ENCODE assay signal across 9 mouse cellular contexts in genomic region chr17:17829816-17830535, GRCm38 (mm10). TPM values are rescaled to one million over a fixed set of nuclear protein-coding genes. Genes with fewer than 3 reads are reported as not detected.
DNase-seq lines count a peak whose midpoint lies in the region; ATAC-seq and TF ChIP-seq lines count a peak whose summit lies in the region.
"Had no signal": no experiment of that assay in that cellular context is flagged by ENCODE, and none has a peak within 500 bp of the region (broad histone marks: within the 10 kb centered on the region; RNA-seq: fewer than 3 reads in every experiment).

No protein-coding gene starts in this region.

- 60% methylated on average over 23 of the region's 23 CpGs for WGBS in heart, embryonic 11.5 days (ENCODE audit: insufficient replicate concordance)
- WGBS in forebrain, embryonic 15.5 days = 52% methylated on average over 23 of the region's 23 CpGs
- WGBS in liver, embryonic 14.5 days (ENCODE audit: insufficient replicate concordance) = 68% methylated on average over 23 of the region's 23 CpGs

- TF ChIP-seq EP300 in liver, embryonic 14.5 days (IDR thresholded peaks at IDR 0.05; ENCODE audit: low read depth) = no peak

- peaks cover 38% of the 10 kb centered on the region for H3K4me1 ChIP-seq in heart, embryonic 11.5 days (ENCODE audit: control insufficient read depth, insufficient read depth, low read length)
- H3K4me1 ChIP-seq in brown adipose tissue, adult 24 weeks (ENCODE audit: control insufficient read depth, insufficient read depth, insufficient read length, low read length) = 0 out of 2 replicates have a peak, but pooled peaks cover 5% of the 10 kb centered on the region
- peaks cover 60% of the 10 kb centered on the region for H3K4me1 ChIP-seq in forebrain, embryonic 15.5 days
- H3K4me1 ChIP-seq in liver, embryonic 14.5 days (replicated peaks; ENCODE audit: control insufficient read depth in 2 of 2, insufficient read depth in 2 of 2, low read length in 1 of 2) = peaks cover 0 to 3% of the 10 kb centered on the region in 2 experiments; a peak in 2 of 4 replicates

- peaks cover 6% of the 10 kb centered on the region; the same call in 1 of the 2 replicates for H3K36me3 ChIP-seq in heart, embryonic 11.5 days (ENCODE audit: control insufficient read depth, insufficient read depth, low read length)
- H3K36me3 ChIP-seq in forebrain, embryonic 15.5 days = peaks cover 17% of the 10 kb centered on the region
- H3K36me3 ChIP-seq in liver, embryonic 14.5 days (replicated peaks; ENCODE audit: control insufficient read depth, insufficient read depth, low read depth) = no peaks in the 10 kb centered on the region

- no peaks in the 10 kb centered on the region for H3K27me3 ChIP-seq in heart, embryonic 11.5 days (ENCODE audit: control insufficient read depth, insufficient read depth, low read length)
- no peaks in the 10 kb centered on the region for H3K27me3 ChIP-seq in forebrain, embryonic 15.5 days
- peaks cover 15% of the 10 kb centered on the region for H3K27me3 ChIP-seq in liver, embryonic 14.5 days (ENCODE audit: control insufficient read depth, insufficient read depth, low read length)

- no peak for ATAC-seq in heart, embryonic 11.5 days (replicated peaks; ENCODE audit: insufficient number of reproducible peaks, low FRiP score, low TSS enrichment)
- ATAC-seq in forebrain, embryonic 15.5 days (replicated peaks) = no peak
- ATAC-seq in liver, embryonic 14.5 days (ENCODE audit: insufficient read depth) = no peak
- ATAC-seq in megakaryocyte, adult 5-6 weeks (ENCODE audit: poor library complexity, severe bottlenecking) = no peak

- 0 out of 2 replicates have a peak overlapping the region, but pooled peaks have one; percentile 41 for H3K27ac ChIP-seq in heart, embryonic 11.5 days (ENCODE audit: low read depth, low read length)
- peak overlapping the region; percentile 71 for H3K27ac ChIP-seq in brown adipose tissue, adult 24 weeks (replicated peaks; ENCODE audit: low read depth, low read length)
- H3K27ac ChIP-seq in forebrain, embryonic 15.5 days (replicated peaks) = peak overlapping the region; percentile 100
- no peak overlapping the region for H3K27ac ChIP-seq in liver, embryonic 14.5 days

- TF ChIP-seq CTCF in liver, embryonic 14.5 days (IDR thresholded peaks at IDR 0.05; ENCODE audit: low read depth) = no peak

- no peak for DNase-seq in heart, adult 9 months (ENCODE audit: low spot score in 2 of 2)
- no peak for DNase-seq in liver, embryonic 14.5 days (ENCODE audit: low read depth in 3 of 3, low spot score in 3 of 3)
- no peak for DNase-seq in frontal cortex, adult 2 months (ENCODE audit: extremely low spot score in 1 of 2, low spot score in 1 of 2)
- no peak for DNase-seq in urinary bladder, postnatal 25 days (ENCODE audit: low spot score)

- H3K4me3 ChIP-seq in heart, embryonic 11.5 days (ENCODE audit: low read depth, low read length) = peak overlapping the region; percentile 59
- H3K4me3 ChIP-seq in brown adipose tissue, adult 24 weeks (ENCODE audit: insufficient read depth, low read depth, low read length) = peak overlapping the region; percentile 24
- peak overlapping the region; percentile 95 for H3K4me3 ChIP-seq in forebrain, embryonic 15.5 days
- H3K4me3 ChIP-seq in liver, embryonic 14.5 days (ENCODE audit: insufficient read depth in 1 of 2, low read depth in 2 of 2, low read length in 2 of 2) = peak overlapping the region in 1 of 2 experiments; percentile 21; a peak in 1 of 4 replicates

- H3K9me3 ChIP-seq in heart, embryonic 11.5 days (replicated peaks; ENCODE audit: control insufficient read depth, low read length) = no peaks in the 10 kb centered on the region
- no peaks in the 10 kb centered on the region for H3K9me3 ChIP-seq in forebrain, embryonic 15.5 days
- no peaks in the 10 kb centered on the region for H3K9me3 ChIP-seq in liver, embryonic 14.5 days (ENCODE audit: control insufficient read depth, low read length)

- peak overlapping the region; percentile 48 for H3K9ac ChIP-seq in heart, embryonic 11.5 days (ENCODE audit: low read depth, low read length)
- H3K9ac ChIP-seq in forebrain, embryonic 15.5 days (replicated peaks) = peak overlapping the region; percentile 99
- no peak overlapping the region for H3K9ac ChIP-seq in liver, embryonic 14.5 days (replicated peaks)

- peak overlapping the region; percentile 87 for H3K4me2 ChIP-seq in heart, embryonic 11.5 days
- peak overlapping the region; percentile 82 for H3K4me2 ChIP-seq in forebrain, embryonic 15.5 days (replicated peaks)
- peak overlapping the region; percentile 51; the same call in 1 of the 2 replicates for H3K4me2 ChIP-seq in liver, embryonic 14.5 days (ENCODE audit: low read depth)

RNA-seq across cellular contexts. Expression of gene Spaca6, which starts 3.0 kb away (rescaled TPM):
- 15.5 and 25.1 TPM in 2 replicates for polyA plus RNA-seq in heart, embryonic 11.5 days (2014; fragmentation: Nextera tagmentation; extraction: Ambion mirVana)
- 19.4 and 20.7 TPM in 2 replicates for polyA plus RNA-seq in brown adipose tissue, adult 24 weeks (2012; ENCODE audit: insufficient read depth, insufficient read length, missing spikeins)
- 26.8 and 27.1 TPM in 2 replicates for polyA plus RNA-seq in forebrain, embryonic 15.5 days (2015; fragmentation: Nextera tagmentation; extraction: Ambion mirVana)
- 7.0 and 8.7 TPM in 2 replicates for polyA plus RNA-seq in liver, embryonic 14.5 days (2012; rRNA removed)
- polyA plus RNA-seq in liver, embryonic 14.5 days (2014; fragmentation: Nextera tagmentation; extraction: Ambion mirVana) = 1.0 and 2.1 TPM in 2 replicates
- 7.5 and 10.1 TPM in 2 replicates for total RNA-seq in megakaryocyte, adult 5-6 weeks (2015)
- 1.9 TPM in 1 of 2 replicates, not detected in the other for total RNA-seq in megakaryocyte, adult 5-6 weeks (2017)
- 111 and 119 TPM in 2 replicates for polyA plus RNA-seq in frontal cortex, adult 2 months (2012; rRNA removed)
- total RNA-seq: CH12.LX had no signal

RNA-seq across cellular contexts. Expression of gene Has1, which starts 25.0 kb away (rescaled TPM):
- polyA plus RNA-seq in heart, embryonic 11.5 days (2014; fragmentation: Nextera tagmentation; extraction: Ambion mirVana) = 0.93 and 2.0 TPM in 2 replicates
- polyA plus RNA-seq in brown adipose tissue, adult 24 weeks (2012; ENCODE audit: insufficient read depth, insufficient read length, missing spikeins) = 1.5 TPM in 1 of 2 replicates, not detected in the other
- 0.64 and 0.71 TPM in 2 replicates for polyA plus RNA-seq in forebrain, embryonic 15.5 days (2015; fragmentation: Nextera tagmentation; extraction: Ambion mirVana)
- polyA plus RNA-seq in liver, embryonic 14.5 days (2012; rRNA removed) = not detected in 2 replicates
- polyA plus RNA-seq in liver, embryonic 14.5 days (2014; fragmentation: Nextera tagmentation; extraction: Ambion mirVana) = not detected in 2 replicates
- total RNA-seq in megakaryocyte, adult 5-6 weeks (2015) = not detected in 2 replicates
- not detected in 2 replicates for total RNA-seq in megakaryocyte, adult 5-6 weeks (2017)
- polyA plus RNA-seq in frontal cortex, adult 2 months (2012; rRNA removed) = 0.46 and 0.57 TPM in 2 replicates
- total RNA-seq: CH12.LX had no signal

RNA-seq across cellular contexts. Expression of gene Fpr1, which starts 53.8 kb away (rescaled TPM):
- not detected in 2 replicates for polyA plus RNA-seq in heart, embryonic 11.5 days (2014; fragmentation: Nextera tagmentation; extraction: Ambion mirVana)
- polyA plus RNA-seq in brown adipose tissue, adult 24 weeks (2012; ENCODE audit: insufficient read depth, insufficient read length, missing spikeins) = 2.6 TPM in 1 of 2 replicates, not detected in the other
- not detected in 2 replicates for polyA plus RNA-seq in forebrain, embryonic 15.5 days (2015; fragmentation: Nextera tagmentation; extraction: Ambion mirVana)
- polyA plus RNA-seq in liver, embryonic 14.5 days (2012; rRNA removed) = 2.1 and 2.3 TPM in 2 replicates
- 2.7 and 3.2 TPM in 2 replicates for polyA plus RNA-seq in liver, embryonic 14.5 days (2014; fragmentation: Nextera tagmentation; extraction: Ambion mirVana)
- total RNA-seq in megakaryocyte, adult 5-6 weeks (2015) = 65.4 and 74.3 TPM in 2 replicates
- total RNA-seq in megakaryocyte, adult 5-6 weeks (2017) = 53.9 and 57.5 TPM in 2 replicates
- not detected in 2 replicates for polyA plus RNA-seq in frontal cortex, adult 2 months (2012; rRNA removed)
- total RNA-seq: CH12.LX had no signal

RNA-seq across cellular contexts. Expression of gene Fpr2, which starts 57.6 kb away (rescaled TPM):
- not detected in 2 replicates for polyA plus RNA-seq in heart, embryonic 11.5 days (2014; fragmentation: Nextera tagmentation; extraction: Ambion mirVana)
- 1.3 and 1.6 TPM in 2 replicates for polyA plus RNA-seq in brown adipose tissue, adult 24 weeks (2012; ENCODE audit: insufficient read depth, insufficient read length, missing spikeins)
- polyA plus RNA-seq in forebrain, embryonic 15.5 days (2015; fragmentation: Nextera tagmentation; extraction: Ambion mirVana) = not detected in 2 replicates
- 1.3 TPM in 2 replicates for polyA plus RNA-seq in liver, embryonic 14.5 days (2012; rRNA removed)
- 1.3 and 1.8 TPM in 2 replicates for polyA plus RNA-seq in liver, embryonic 14.5 days (2014; fragmentation: Nextera tagmentation; extraction: Ambion mirVana)
- 335 and 343 TPM in 2 replicates for total RNA-seq in megakaryocyte, adult 5-6 weeks (2015)
- 80.8 and 91.0 TPM in 2 replicates for total RNA-seq in megakaryocyte, adult 5-6 weeks (2017)
- 0.44 and 0.58 TPM in 2 replicates for polyA plus RNA-seq in frontal cortex, adult 2 months (2012; rRNA removed)
- total RNA-seq: CH12.LX had no signal

RNA-seq across cellular contexts. Expression of gene Fpr3, which starts 57.7 kb away (rescaled TPM):
- polyA plus RNA-seq in heart, embryonic 11.5 days (2014; fragmentation: Nextera tagmentation; extraction: Ambion mirVana) = not detected in 2 replicates
- polyA plus RNA-seq in brown adipose tissue, adult 24 weeks (2012; ENCODE audit: insufficient read depth, insufficient read length, missing spikeins) = not detected in 2 replicates
- polyA plus RNA-seq in forebrain, embryonic 15.5 days (2015; fragmentation: Nextera tagmentation; extraction: Ambion mirVana) = not detected in 2 replicates
- not detected in 2 replicates for polyA plus RNA-seq in liver, embryonic 14.5 days (2012; rRNA removed)
- not detected in 2 replicates for polyA plus RNA-seq in liver, embryonic 14.5 days (2014; fragmentation: Nextera tagmentation; extraction: Ambion mirVana)
- not detected in 2 replicates for total RNA-seq in megakaryocyte, adult 5-6 weeks (2015)
- total RNA-seq in megakaryocyte, adult 5-6 weeks (2017) = not detected in 2 replicates
- polyA plus RNA-seq in frontal cortex, adult 2 months (2012; rRNA removed) = not detected in 2 replicates
- total RNA-seq: CH12.LX had no signal
